Mouse (Mus musculus) cerebellum, adult 2 months (tissue): ENCODE measurements at regions not wholly inside any gene's neighbourhood (a gene's known extent, or its start where the extent isn't known, plus 50 kb on each side); places are given as distances from the start of the nearest gene placed in this dataset.

Source experiments
- DNase-seq, 2 experiments: peaks; one replicate each; pipeline ENCODE4 v3.0.0; 2021
- H3K27ac ChIP-seq: fragments of 200-500 bp; 2 replicates; pipeline ENCODE4 v1.5.1; 2012; ENCODE audit warnings: low read length, control low read depth, inconsistent platforms; ENCODE audit not compliant: insufficient read depth
- H3K27me3 ChIP-seq: fragments of 200-500 bp; 2 replicates; pipeline ENCODE4 v1.6.1; 2012; ENCODE audit warnings: inconsistent platforms, mild to moderate bottlenecking, low read length, moderate library complexity; ENCODE audit not compliant: control insufficient read depth, insufficient read depth
- H3K4me1 ChIP-seq: fragments of 200-500 bp; 2 replicates; pipeline ENCODE4 v1.6.1; 2011; ENCODE audit warnings: low read length; ENCODE audit not compliant: control insufficient read depth, insufficient read depth
- H3K4me3 ChIP-seq: fragments of 200-500 bp; replicated peaks from 2 replicates; pipeline ENCODE3; 2011; ENCODE audit warnings: mild to moderate bottlenecking, low read depth, low read length, control low read depth; ENCODE audit not compliant: insufficient read depth
- CTCF ChIP-seq: fragments of 200-500 bp; IDR thresholded peaks from 2 replicates; pipeline ENCODE4 v1.5.1; 2011; ENCODE audit warnings: low read depth, mild to moderate bottlenecking, control low read depth, low read length, moderate library complexity, borderline replicate concordance; ENCODE audit not compliant: insufficient read depth
- POLR2A ChIP-seq: fragments of 200-500 bp; IDR thresholded peaks from 2 replicates; pipeline ENCODE4 v1.6.1; 2011; ENCODE audit warnings: low read length, control low read depth, borderline replicate concordance; ENCODE audit not compliant: insufficient read depth
- WGBS: fragments of 180-500 bp; shearing (Covaris S2); methylation state at CpG from one replicate; pipeline ENCODE4 v1.1.7; 2018; 5-methylcytosine and 5-hydroxymethylcytosine counted together

GRCm38 (mm10) chr16:25104603-25105002 is 182.0 kb upstream of the Tprg start:
- H3K4me3 ChIP-seq: no peak overlapping the region
- no peak for DNase-seq
- TF ChIP-seq CTCF: no peak
- no peak for TF ChIP-seq POLR2A
- H3K27me3 ChIP-seq: no peaks in the 10 kb centered on the region
- H3K27ac ChIP-seq: no peak overlapping the region
- no peaks in the 10 kb centered on the region for H3K4me1 ChIP-seq
- 17% methylated on average over 2 of the region's 2 CpGs for WGBS

GRCm38 (mm10) chr16:25140164-25140563 is 146.5 kb upstream of the Tprg start:
- TF ChIP-seq POLR2A (no peak), CTCF (no peak)
- WGBS: 17% methylated on average over 4 of the region's 4 CpGs
- no peaks in the 10 kb centered on the region for H3K27me3 ChIP-seq
- H3K27ac ChIP-seq: no peak overlapping the region
- no peak for DNase-seq
- H3K4me1 ChIP-seq: no peaks in the 10 kb centered on the region
- H3K4me3 ChIP-seq: no peak overlapping the region

- Histone ChIP-seq H3K4me1 (no peaks in the 10 kb centered on the region), H3K27me3 (no peaks in the 10 kb centered on the region), H3K27ac (no peak overlapping the region), H3K4me3 (no peak overlapping the region)
- WGBS: 69% methylated on average over 4 of the region's 4 CpGs
- TF ChIP-seq POLR2A (no peak), CTCF (no peak)
- no peak for DNase-seq
These were observed 139.1 kb upstream of the Tprg start for GRCm38 (mm10) chr16:25147486-25147885.

- Histone ChIP-seq H3K27me3 (no peaks in the 10 kb centered on the region), H3K27ac (no peak overlapping the region), H3K4me1 (no peaks in the 10 kb centered on the region), H3K4me3 (no peak overlapping the region)
- 95% methylated on average over 1 of the region's 1 CpGs for WGBS
- TF ChIP-seq POLR2A: no peak
- TF ChIP-seq CTCF: no peak
- no peak for DNase-seq
These were observed 137.4 kb upstream of the Tprg start for GRCm38 (mm10) chr16:25149186-25149585.

DNA sequence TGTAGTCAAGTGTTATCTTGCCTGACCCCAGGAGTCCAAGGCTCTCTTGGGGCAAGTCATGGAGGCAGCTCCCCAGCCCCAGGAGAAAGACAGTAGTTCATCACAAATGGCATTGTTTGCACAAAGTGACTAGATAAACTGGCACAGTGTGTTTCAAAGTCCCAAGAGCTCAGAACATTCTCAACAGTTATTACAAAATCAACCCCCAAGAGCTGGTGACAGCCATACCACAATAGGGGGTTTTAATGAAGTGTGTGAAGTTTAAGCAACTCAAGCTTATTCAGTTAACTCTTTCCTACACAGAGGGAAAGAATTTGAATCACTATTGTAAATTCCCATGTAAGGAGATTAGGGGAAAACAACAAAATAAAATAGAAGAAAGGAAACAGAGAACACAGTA is 109.7 kb upstream of the Tprg start:
- no peaks in the 10 kb centered on the region for H3K4me1 ChIP-seq
- no peak for DNase-seq
- H3K4me3 ChIP-seq: no peak overlapping the region
- TF ChIP-seq CTCF (no peak), POLR2A (no peak)
- H3K27me3 ChIP-seq: no peaks in the 10 kb centered on the region
- no peak overlapping the region for H3K27ac ChIP-seq

- H3K27me3 ChIP-seq: no peaks in the 10 kb centered on the region
- no peaks in the 10 kb centered on the region for H3K4me1 ChIP-seq
- H3K27ac ChIP-seq: no peak overlapping the region
- no peak overlapping the region for H3K4me3 ChIP-seq
- DNase-seq: no peak
- TF ChIP-seq CTCF (no peak), POLR2A (no peak)
- WGBS: 87% methylated on average over 2 of the region's 2 CpGs
These were observed 108.6 kb upstream of the Tprg start for GRCm38 (mm10) chr16:25178055-25178454.

DNA sequence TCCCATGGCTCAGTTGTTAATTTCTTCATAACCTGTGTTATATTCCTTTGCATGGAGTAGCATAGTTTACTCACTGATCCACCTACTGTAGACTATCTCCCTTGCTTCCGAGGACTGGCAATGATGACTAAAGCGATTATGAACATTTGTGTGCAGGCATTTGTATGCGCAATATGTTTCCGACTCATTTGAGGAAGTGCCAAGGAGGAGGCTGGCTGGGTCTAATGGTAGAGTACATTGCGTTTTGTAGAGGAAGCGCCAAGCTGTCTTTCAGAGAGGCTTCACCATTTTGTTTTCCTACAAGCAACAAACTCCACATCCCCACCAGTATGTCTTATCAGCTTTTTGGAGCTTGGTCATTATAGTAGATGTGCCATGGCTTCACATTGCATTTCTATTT is 104.7 kb upstream of the Tprg start:
- H3K27ac ChIP-seq: no peak overlapping the region
- WGBS: 75% methylated on average over 6 of the region's 6 CpGs
- no peak for DNase-seq

DNA sequence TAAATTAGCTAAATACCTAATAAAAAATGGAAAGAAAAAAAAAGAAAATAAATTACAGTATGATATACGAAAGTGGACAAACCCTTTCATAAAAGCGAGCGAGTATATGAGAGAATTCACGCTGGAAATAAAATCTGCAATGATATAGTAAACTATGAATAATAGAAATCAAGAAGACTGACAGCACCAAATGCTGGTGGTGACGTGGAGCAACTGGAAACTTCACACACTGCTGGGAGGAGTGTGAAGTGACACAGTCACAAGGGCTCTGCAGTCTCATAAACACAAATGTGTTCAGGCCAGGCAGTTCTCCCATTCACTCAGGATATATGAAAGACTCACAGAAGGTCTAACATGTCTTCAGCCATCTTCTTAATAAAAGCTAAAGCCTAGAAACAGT is 89.5 kb upstream of the Tprg start:
- Histone ChIP-seq H3K4me1 (no peaks in the 10 kb centered on the region), H3K27me3 (no peaks in the 10 kb centered on the region), H3K4me3 (no peak overlapping the region), H3K27ac (no peak overlapping the region)
- WGBS: 92% methylated on average over 5 of the region's 5 CpGs
- TF ChIP-seq POLR2A (no peak), CTCF (no peak)
- DNase-seq: no peak

More for the DNA sequence above, 104.7 kb upstream of the Tprg start:
- no peak overlapping the region for H3K4me3 ChIP-seq
- TF ChIP-seq CTCF: no peak
- TF ChIP-seq POLR2A: no peak
- no peaks in the 10 kb centered on the region for H3K27me3 ChIP-seq
- no peaks in the 10 kb centered on the region for H3K4me1 ChIP-seq
